Mouse (Mus musculus) spleen, adult 12 weeks (tissue): ENCODE data around the gene Magi1.

Source experiments
- DNase-seq: peaks from one replicate; pipeline ENCODE4 v3.0.0; 2022; ENCODE audit warnings: low spot score

Gene Magi1

GRCm38 (mm10) chr6:93892922-93893321 is 390.8 kb downstream of the Magi1 start:
- DNase-seq, result no peak

GRCm38 (mm10) chr6:93890011-93890410 is 393.7 kb downstream of the Magi1 start:
- DNase-seq, result no peak

- no peak for DNase-seq
These were observed 406.4 kb downstream of the Magi1 start for GRCm38 (mm10) chr6:93877337-93877736.

GRCm38 (mm10) chr6:93874936-93875335 is 408.8 kb downstream of the Magi1 start:
- DNase-seq, result no peak

- no peak for DNase-seq
These were observed 409.3 kb downstream of the Magi1 start for GRCm38 (mm10) chr6:93874376-93874775.

- no peak for DNase-seq
These were observed 410.2 kb downstream of the Magi1 start for GRCm38 (mm10) chr6:93873536-93873935.

GRCm38 (mm10) chr6:93871516-93871915 is 412.2 kb downstream of the Magi1 start:
- no peak for DNase-seq

GRCm38 (mm10) chr6:93870023-93870422 is 413.7 kb downstream of the Magi1 start:
- DNase-seq, result no peak

- DNase-seq, result no peak
These were observed 421.5 kb downstream of the Magi1 start for GRCm38 (mm10) chr6:93862263-93862662.

- DNase-seq, result no peak
These were observed 426.9 kb downstream of the Magi1 start for GRCm38 (mm10) chr6:93856783-93857182.

GRCm38 (mm10) chr6:93855806-93856641 is 427.7 kb downstream of the Magi1 start:
- no peak for DNase-seq

- no peak for DNase-seq
These were observed 434.6 kb downstream of the Magi1 start for GRCm38 (mm10) chr6:93848942-93849790.

- DNase-seq, result no peak
These were observed 438.2 kb downstream of the Magi1 start for GRCm38 (mm10) chr6:93845498-93845897.

- no peak for DNase-seq
These were observed 438.6 kb downstream of the Magi1 start for GRCm38 (mm10) chr6:93845080-93845479.

- DNase-seq, result no peak
These were observed 439.1 kb downstream of the Magi1 start for GRCm38 (mm10) chr6:93844576-93844975.

- no peak for DNase-seq
These were observed 445.3 kb downstream of the Magi1 start for GRCm38 (mm10) chr6:93838398-93838797.

- no peak for DNase-seq
These were observed 447.1 kb downstream of the Magi1 start for GRCm38 (mm10) chr6:93836585-93836984.

GRCm38 (mm10) chr6:93835211-93835610 is 448.5 kb downstream of the Magi1 start:
- no peak for DNase-seq

GRCm38 (mm10) chr6:93828262-93828661 is 455.5 kb downstream of the Magi1 start:
- no peak for DNase-seq

- no peak for DNase-seq
These were observed 456.8 kb downstream of the Magi1 start for GRCm38 (mm10) chr6:93826875-93827274.

GRCm38 (mm10) chr6:93822221-93822897 is 461.4 kb downstream of the Magi1 start:
- DNase-seq, result no peak

- no peak for DNase-seq
These were observed 462.2 kb downstream of the Magi1 start for GRCm38 (mm10) chr6:93821512-93821911.
